Mouse (Mus musculus): ENCODE data around the gene Numb. TPM values are rescaled to one million over a fixed set of nuclear protein-coding genes. Genes with fewer than 3 reads are reported as not detected.

Gene Numb
- polyA plus RNA-seq, 1 experiment from 2014 or later: 43.7 TPM

DNA sequence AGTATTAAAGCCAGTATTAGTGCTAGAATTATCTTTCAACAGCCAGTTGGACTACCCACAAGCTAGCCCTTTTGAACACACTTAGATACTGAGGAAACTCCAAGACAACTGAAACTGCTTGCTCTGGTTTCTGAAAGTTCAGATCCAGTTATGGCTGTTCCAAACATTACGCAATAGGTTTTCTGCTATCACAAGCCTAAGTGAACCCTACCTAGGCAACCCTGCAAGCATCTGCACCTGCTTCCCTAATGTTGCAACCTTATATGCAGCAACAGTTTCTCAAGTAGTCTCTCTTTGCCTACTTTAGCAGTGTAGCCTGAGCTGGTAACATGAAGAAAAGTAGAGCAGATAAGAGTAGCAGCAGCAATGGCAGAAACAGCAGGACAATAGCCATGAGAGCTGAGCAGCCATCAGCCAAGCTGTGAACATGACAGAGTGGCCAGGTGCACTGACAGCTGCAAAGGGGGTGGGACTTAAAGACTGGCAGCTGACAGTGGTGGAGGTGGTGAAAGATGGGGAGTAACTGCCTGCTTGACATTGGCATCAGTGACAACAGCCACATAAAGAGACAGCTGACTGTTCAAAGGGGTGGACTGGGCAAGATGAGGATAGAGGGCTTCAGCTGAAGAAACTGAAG lies 73.0 kb downstream of the Numb start:
- ATAC-seq (ENCODE audit: insufficient number of reproducible peaks, low FRiP score): no peak
- H3K27me3 ChIP-seq (replicated peaks): no peaks in the 10 kb centered on the region
- no peak overlapping the region for H3K4me3 ChIP-seq
- H3K9ac ChIP-seq: no peak overlapping the region
- no peaks in the 10 kb centered on the region for H3K9me3 ChIP-seq (replicated peaks)
- H3K4me2 ChIP-seq: no peak overlapping the region
- H3K27ac ChIP-seq (ENCODE audit: poor library complexity, severe bottlenecking): no peak overlapping the region
- WGBS: 97% methylated on average over 1 of the region's 1 CpGs
- peaks cover 3% of the 10 kb centered on the region; the same call in 1 of the 2 replicates for H3K4me1 ChIP-seq (replicated peaks)
- H3K36me3 ChIP-seq: peaks cover 9% of the 10 kb centered on the region; the same call in 1 of the 2 replicates

DNA sequence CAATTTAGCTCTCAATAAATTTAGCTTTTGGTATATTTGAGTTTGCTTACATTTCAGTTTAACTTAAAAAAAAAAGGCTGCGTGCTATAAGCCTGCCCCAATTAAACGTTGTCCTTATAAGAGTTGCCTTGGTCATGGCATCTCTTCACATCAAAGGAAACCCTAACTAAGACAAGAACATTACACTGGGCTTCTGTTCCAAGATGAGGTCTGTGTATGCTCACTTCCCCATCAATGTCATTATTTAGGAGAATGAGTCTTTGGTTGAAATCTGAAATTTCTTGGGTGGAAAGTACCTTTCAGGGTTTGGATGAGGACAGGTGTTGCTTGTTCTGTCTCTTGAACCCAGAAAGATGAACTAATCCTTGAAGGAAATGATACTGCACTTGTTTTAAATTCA lies 73.9 kb downstream of the Numb start:
- Histone ChIP-seq H3K27me3 (replicated peaks) (no peaks in the 10 kb centered on the region), H3K4me3 (no peak overlapping the region), H3K9ac (no peak overlapping the region), H3K9me3 (replicated peaks) (no peaks in the 10 kb centered on the region), H3K36me3 (peaks cover 9% of the 10 kb centered on the region; the same call in 1 of the 2 replicates), H3K27ac (ENCODE audit: poor library complexity, severe bottlenecking) (no peak overlapping the region), H3K4me1 (replicated peaks) (peaks cover 3% of the 10 kb centered on the region; the same call in 1 of the 2 replicates), H3K4me2 (no peak overlapping the region)
- no peak for ATAC-seq (ENCODE audit: insufficient number of reproducible peaks, low FRiP score)
- WGBS: 91% methylated on average over 2 of the region's 2 CpGs

DNA sequence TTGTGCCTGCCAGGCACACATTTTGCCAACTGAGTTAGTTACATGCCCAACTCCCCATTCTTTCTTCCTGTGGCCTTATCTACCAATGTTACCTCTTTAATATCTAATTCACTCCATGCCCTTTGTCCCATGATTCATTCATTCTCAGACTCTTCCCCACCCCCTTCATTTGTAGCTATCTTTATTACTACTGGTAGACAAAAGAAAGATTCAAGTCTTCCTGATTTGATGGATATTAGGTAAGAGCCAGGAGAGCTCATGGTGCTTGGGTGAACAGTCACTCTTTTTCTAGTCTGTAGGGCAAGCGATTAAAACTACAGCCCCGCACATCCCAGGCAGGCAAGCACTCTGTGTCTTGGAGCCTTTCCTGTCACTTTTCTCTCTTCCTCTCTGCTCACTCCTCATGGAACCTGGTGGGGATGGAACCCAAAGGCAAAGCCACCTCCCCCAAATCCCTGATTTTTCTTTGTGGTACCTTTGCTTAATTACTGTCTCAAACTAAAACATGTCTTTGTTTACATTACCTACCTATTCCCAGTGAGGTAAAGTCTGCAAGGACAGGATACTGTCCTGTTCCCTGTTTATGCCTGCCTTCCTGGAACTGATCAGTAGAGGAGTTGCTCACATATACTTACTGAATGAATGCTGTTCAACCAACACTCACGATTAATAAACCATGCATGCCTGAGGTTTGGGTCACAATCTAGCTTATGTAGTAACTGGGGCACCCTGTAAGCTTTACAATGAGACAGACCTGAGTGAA lies 78.9 kb downstream of the Numb start:
- Histone ChIP-seq H3K27ac (ENCODE audit: poor library complexity, severe bottlenecking) (no peak overlapping the region), H3K4me1 (replicated peaks) (no peaks in the 10 kb centered on the region), H3K4me3 (no peak overlapping the region), H3K36me3 (peaks cover 38% of the 10 kb centered on the region), H3K9me3 (replicated peaks) (0 out of 2 replicates have a peak, but pooled peaks cover 3% of the 10 kb centered on the region), H3K9ac (no peak overlapping the region), H3K27me3 (replicated peaks) (no peaks in the 10 kb centered on the region), H3K4me2 (no peak overlapping the region)
- ATAC-seq (ENCODE audit: insufficient number of reproducible peaks, low FRiP score): no peak
- 85% methylated on average over 3 of the region's 3 CpGs for WGBS

DNA sequence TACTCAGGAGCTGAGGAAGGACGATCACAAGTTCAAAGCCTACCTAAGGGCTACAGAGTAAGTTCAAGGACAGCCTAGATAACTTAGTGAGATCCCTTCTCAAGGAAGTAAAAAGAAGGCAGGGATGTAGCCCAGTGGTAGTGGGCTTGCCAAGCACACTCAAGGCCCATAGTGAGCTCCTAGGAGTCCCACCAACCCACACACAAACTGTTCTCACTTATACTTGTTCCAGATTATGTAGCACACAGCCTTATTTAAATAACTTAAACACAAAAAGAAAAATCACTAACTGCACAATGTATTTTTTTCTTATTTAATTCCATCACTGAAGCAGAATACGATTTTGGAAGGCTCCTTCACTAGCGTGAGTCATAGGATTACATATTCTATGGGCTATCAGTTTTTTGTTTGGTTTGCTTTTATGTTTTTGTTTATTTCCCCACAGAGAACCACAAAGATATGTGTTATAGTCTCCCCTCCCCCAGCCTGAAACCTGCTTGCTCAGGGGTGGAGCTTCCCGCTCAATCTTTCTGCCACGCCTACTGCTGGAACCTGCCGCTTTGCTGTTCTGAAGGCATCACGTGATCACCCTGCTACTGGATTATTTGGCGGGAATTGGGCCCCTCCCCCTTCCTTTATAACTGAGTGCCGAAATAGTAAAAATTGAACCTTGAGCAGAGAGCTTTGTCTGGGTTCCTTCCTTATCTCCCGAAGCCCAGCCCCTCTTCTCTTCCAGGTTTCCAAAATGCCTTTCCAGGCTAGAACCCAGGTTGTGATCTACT lies 80.1 kb downstream of the Numb start:
- H3K9me3 ChIP-seq (replicated peaks): 0 out of 2 replicates have a peak, but pooled peaks cover 3% of the 10 kb centered on the region
- no peak overlapping the region for H3K9ac ChIP-seq
- H3K4me2 ChIP-seq: no peak overlapping the region
- no peak overlapping the region for H3K27ac ChIP-seq (ENCODE audit: poor library complexity, severe bottlenecking)
- no peaks in the 10 kb centered on the region for H3K4me1 ChIP-seq (replicated peaks)
- H3K4me3 ChIP-seq: no peak overlapping the region
- H3K36me3 ChIP-seq: peaks cover 46% of the 10 kb centered on the region
- 81% methylated on average over 10 of the region's 10 CpGs for WGBS
- H3K27me3 ChIP-seq (replicated peaks): no peaks in the 10 kb centered on the region
- no peak for ATAC-seq (ENCODE audit: insufficient number of reproducible peaks, low FRiP score)

DNA sequence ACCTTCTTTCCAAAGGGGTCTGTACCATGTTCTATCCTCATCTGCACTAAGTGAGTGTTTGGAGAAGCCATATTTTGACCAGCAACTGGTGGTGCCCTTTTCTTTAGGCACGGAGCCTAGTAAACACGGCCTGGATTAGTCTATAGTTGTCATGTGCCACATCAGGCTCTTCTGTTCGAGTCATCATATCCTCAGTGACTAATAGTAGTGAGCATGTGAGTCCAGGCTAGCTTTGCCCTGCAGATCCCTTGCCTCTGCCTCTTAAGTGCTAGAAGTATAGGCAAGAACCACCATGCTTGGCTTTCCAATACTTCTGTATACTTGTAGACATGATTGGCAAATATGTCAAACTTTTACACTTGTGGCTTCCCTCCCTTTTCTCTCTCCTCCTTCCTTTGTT lies 87.8 kb downstream of the Numb start:
- ATAC-seq (ENCODE audit: insufficient number of reproducible peaks, low FRiP score): no peak
- WGBS: 88% methylated on average over 3 of the region's 3 CpGs
- H3K9ac ChIP-seq: no peak overlapping the region
- H3K27ac ChIP-seq (ENCODE audit: poor library complexity, severe bottlenecking): no peak overlapping the region
- H3K36me3 ChIP-seq: peaks cover 48% of the 10 kb centered on the region
- no peaks in the 10 kb centered on the region for H3K4me1 ChIP-seq (replicated peaks)
- 0 out of 2 replicates have a peak, but pooled peaks cover 6% of the 10 kb centered on the region for H3K9me3 ChIP-seq (replicated peaks)
- H3K4me2 ChIP-seq: no peak overlapping the region
- H3K27me3 ChIP-seq (replicated peaks): no peaks in the 10 kb centered on the region
- H3K4me3 ChIP-seq: no peak overlapping the region

DNA sequence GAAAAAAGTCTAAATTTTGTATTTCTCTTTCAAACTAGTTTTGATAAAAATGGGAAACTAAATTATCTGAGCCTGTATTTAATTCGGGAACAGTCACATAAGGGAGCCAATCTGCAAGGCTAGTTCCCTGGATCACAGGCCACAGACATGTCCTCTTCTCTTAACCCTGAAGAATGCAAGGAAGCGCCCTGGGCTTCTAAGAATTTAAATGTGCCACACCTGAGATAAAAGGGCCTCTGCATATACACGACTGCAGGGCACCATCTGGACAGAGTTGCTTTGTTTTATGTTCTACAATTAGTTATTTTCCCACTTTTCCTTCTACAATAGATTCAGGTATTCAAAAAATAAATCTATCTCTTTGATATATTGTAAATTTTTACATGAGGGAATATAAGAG lies 91.3 kb downstream of the Numb start:
- Histone ChIP-seq H3K4me3 (no peak overlapping the region), H3K9ac (no peak overlapping the region), H3K4me2 (no peak overlapping the region), H3K27ac (ENCODE audit: poor library complexity, severe bottlenecking) (no peak overlapping the region), H3K27me3 (replicated peaks) (no peaks in the 10 kb centered on the region), H3K4me1 (replicated peaks) (no peaks in the 10 kb centered on the region), H3K36me3 (peaks cover 34% of the 10 kb centered on the region), H3K9me3 (replicated peaks) (0 out of 2 replicates have a peak, but pooled peaks cover 3% of the 10 kb centered on the region)
- no peak for ATAC-seq (ENCODE audit: insufficient number of reproducible peaks, low FRiP score)
- WGBS: 76% methylated on average over 3 of the region's 3 CpGs

DNA sequence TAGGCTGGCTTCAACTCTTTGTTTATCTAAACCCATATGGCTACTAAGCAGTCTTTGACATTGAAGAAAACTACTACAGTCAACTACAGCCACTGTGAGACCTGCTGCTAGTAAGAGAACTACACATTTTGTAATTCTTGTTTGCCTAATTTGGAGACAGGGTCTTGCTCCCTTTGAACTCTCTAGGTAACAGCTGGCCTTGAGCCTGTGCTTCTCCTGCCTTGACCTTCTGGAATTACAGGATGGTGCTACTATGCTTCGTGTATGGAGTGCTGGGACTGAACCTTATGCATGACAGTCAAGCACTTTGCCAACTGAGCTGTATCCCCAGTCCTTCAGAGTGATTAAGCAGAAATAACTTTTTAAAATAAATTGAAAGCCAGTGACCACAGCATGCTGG lies 105.1 kb downstream of the Numb start:
- no peak for ATAC-seq (ENCODE audit: insufficient number of reproducible peaks, low FRiP score)
- Histone ChIP-seq H3K27ac (ENCODE audit: poor library complexity, severe bottlenecking) (no peak overlapping the region), H3K36me3 (peaks cover 9% of the 10 kb centered on the region), H3K4me1 (replicated peaks) (no peaks in the 10 kb centered on the region), H3K4me2 (no peak overlapping the region), H3K9me3 (replicated peaks) (no peaks in the 10 kb centered on the region), H3K4me3 (no peak overlapping the region), H3K9ac (no peak overlapping the region), H3K27me3 (replicated peaks) (no peaks in the 10 kb centered on the region)
- 86% methylated on average over 1 of the region's 1 CpGs for WGBS

DNA sequence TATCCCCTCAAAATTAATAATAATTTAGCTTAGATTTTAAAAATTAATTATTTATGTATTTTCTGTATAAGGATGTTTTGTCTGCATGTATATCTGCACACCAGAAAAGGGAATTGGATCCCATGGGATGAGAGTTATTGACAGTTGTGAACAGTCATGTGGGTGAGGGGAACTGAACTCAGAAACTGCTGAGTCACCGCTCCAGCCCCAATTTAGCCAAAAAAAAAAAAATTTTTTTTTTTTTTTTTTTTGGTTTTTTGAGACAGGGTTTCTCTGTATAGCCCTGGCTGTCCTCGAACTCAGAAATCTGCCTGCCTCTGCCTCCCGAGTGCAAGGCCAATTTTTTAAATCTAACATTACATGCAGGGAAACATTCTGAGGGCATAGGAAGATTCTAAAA lies 109.8 kb downstream of the Numb start:
- Histone ChIP-seq H3K36me3 (peaks cover 21% of the 10 kb centered on the region), H3K9me3 (replicated peaks) (no peaks in the 10 kb centered on the region), H3K4me2 (no peak overlapping the region), H3K4me3 (no peak overlapping the region), H3K9ac (no peak overlapping the region), H3K27me3 (replicated peaks) (no peaks in the 10 kb centered on the region), H3K27ac (ENCODE audit: poor library complexity, severe bottlenecking) (no peak overlapping the region), H3K4me1 (replicated peaks) (no peaks in the 10 kb centered on the region)
- WGBS: 90% methylated on average over 3 of the region's 3 CpGs
- no peak for ATAC-seq (ENCODE audit: insufficient number of reproducible peaks, low FRiP score)

DNA sequence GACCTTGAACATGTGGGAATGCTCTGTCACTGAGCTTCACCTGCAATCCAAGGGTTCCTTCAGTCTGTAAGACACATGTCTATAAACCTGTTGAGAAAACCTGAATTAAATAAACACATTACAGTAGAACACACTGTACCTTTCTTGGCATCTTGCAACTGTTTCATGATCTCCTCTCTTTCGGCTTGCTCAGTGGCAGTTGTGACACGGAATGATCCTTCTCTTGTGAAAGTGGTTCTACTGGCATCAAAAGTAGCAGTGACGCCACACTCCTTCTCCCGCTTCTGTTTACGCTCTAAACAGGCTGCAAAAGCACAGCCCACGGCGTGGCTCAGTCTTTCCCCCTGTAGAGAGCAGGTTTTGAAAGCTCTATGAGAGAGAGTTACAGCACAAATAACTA lies 118.1 kb downstream of the Numb start:
- H3K27ac ChIP-seq (ENCODE audit: poor library complexity, severe bottlenecking): no peak overlapping the region
- ATAC-seq (ENCODE audit: insufficient number of reproducible peaks, low FRiP score): no peak
- peaks cover 89% of the 10 kb centered on the region for H3K36me3 ChIP-seq
- H3K4me2 ChIP-seq: no peak overlapping the region
- no peak overlapping the region for H3K4me3 ChIP-seq
- 94% methylated on average over 7 of the region's 7 CpGs for WGBS
- H3K9me3 ChIP-seq (replicated peaks): no peaks in the 10 kb centered on the region; the same call in 1 of the 2 replicates
- H3K9ac ChIP-seq: no peak overlapping the region
- H3K4me1 ChIP-seq (replicated peaks): 0 out of 2 replicates have a peak, but pooled peaks cover 5% of the 10 kb centered on the region
- no peaks in the 10 kb centered on the region for H3K27me3 ChIP-seq (replicated peaks)

DNA sequence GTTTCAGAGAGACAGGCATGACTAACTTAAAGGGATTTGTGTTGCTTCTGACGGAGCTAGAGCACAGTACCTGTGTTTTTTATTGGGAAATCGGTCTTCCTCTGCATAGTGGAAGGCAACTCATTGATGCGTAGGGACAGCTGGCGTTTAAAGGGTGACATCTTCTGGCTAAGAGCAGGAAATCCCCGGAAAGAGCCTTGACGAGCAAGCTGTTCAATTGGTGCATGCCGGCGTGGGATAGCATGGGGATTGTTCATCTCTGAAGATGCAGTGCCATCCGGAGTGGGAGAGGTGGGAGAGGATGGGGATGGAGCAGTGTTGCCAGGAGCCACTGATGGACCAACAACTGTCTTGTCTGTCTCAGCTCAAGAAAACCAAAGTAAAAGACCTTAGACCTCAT lies 120.8 kb downstream of the Numb start:
- H3K27me3 ChIP-seq (replicated peaks): no peaks in the 10 kb centered on the region
- H3K36me3 ChIP-seq: peaks cover 82% of the 10 kb centered on the region
- H3K27ac ChIP-seq (ENCODE audit: poor library complexity, severe bottlenecking): no peak overlapping the region
- H3K4me3 ChIP-seq: no peak overlapping the region
- WGBS: 65% methylated on average over 9 of the region's 9 CpGs
- H3K9ac ChIP-seq: no peak overlapping the region
- H3K9me3 ChIP-seq (replicated peaks): no peaks in the 10 kb centered on the region; the same call in 1 of the 2 replicates
- no peak overlapping the region for H3K4me2 ChIP-seq
- no peak for ATAC-seq (ENCODE audit: insufficient number of reproducible peaks, low FRiP score)
- H3K4me1 ChIP-seq (replicated peaks): 0 out of 2 replicates have a peak, but pooled peaks cover 5% of the 10 kb centered on the region

DNA sequence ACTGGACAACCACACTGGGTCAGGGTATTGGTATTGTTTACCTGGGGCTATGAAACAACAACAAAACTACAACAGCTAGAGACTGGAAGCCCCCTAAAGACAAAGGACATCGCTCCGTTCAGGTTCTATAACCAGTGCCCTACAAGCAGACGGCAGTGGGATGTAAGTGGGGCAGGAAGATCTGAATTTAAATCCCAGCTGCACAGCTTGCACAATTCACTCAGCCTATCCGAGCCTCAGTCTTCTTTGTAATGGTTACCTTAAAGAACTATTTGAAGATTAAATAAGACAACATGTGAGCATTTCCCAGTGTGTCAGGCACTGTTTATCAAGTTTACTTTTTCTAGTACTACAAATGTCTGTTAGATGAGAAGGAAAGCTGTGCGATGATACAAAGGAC lies 123.4 kb downstream of the Numb start:
- 90% methylated on average over 5 of the region's 5 CpGs for WGBS
- Histone ChIP-seq H3K9me3 (replicated peaks) (no peaks in the 10 kb centered on the region), H3K4me3 (no peak overlapping the region), H3K4me1 (replicated peaks) (no peaks in the 10 kb centered on the region), H3K9ac (no peak overlapping the region), H3K27ac (ENCODE audit: poor library complexity, severe bottlenecking) (no peak overlapping the region), H3K36me3 (peaks cover 74% of the 10 kb centered on the region), H3K27me3 (replicated peaks) (no peaks in the 10 kb centered on the region), H3K4me2 (no peak overlapping the region)
- no peak for ATAC-seq (ENCODE audit: insufficient number of reproducible peaks, low FRiP score)
